Mouse (Mus musculus) telencephalon, adult 2 months (tissue): ENCODE results near the gene Cavin1.

Source experiments
- DNase-seq: peaks from one replicate; pipeline ENCODE4 v3.0.0-alpha.2; 2011; ENCODE audit warnings: low read depth, low spot score

Cavin1 gene

GRCm38 (mm10) chr11:100914415-100914814 is 56.3 kb downstream of the Cavin1 start:
- DNase-seq: no peak

DNA sequence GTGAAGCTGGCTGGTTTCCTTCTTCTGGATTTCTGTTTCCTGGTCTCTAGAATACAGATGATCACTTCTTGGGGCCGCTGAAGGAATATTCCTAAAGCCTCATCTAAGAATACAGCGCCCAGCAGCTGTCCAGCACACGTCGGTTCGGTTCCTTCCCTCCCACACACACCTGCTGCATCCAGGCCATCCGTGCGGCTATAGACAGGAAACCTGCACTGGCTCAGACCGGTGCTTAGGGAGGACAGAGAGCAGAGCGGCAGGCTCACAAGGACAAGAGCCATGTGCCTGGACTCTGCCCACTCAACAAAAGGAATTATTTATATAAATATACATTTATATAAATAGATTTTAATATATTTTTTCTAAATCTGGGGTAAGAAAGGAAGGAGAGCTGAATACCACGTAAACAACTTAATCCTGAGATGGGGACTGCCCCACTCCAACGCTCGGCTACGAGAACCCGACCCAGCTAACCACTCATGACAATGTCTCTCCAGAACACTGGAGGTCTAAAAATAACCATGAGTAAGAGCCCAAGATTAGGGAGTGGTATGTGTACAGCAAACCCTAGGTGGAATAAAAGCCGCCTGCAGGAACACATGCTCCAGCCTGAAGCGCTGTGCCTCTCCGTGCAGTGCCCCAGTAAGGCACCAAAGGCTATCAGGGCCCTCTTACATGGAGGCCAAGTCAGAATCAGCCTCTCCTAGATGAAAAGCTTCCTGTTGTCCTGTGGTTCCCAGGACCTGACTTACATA is 58.1 kb downstream of the Cavin1 start:
- no peak for DNase-seq

GRCm38 (mm10) chr11:100908567-100908966 is 62.1 kb downstream of the Cavin1 start:
- DNase-seq: no peak

- no peak for DNase-seq
Measured at GRCm38 (mm10) chr11:100908112-100908511, 62.6 kb downstream of the Cavin1 start.

GRCm38 (mm10) chr11:100906885-100907284 is 63.8 kb downstream of the Cavin1 start:
- no peak for DNase-seq
